Mouse (Mus musculus) MEL (cell line): Measurements from ENCODE around the gene Cadm2. TPM values are rescaled to one million over a fixed set of nuclear protein-coding genes. Genes with fewer than 3 reads are reported as not detected.

Source experiments
- DNase-seq: peaks from one replicate; pipeline ENCODE4 v3.0.0; 2011; ENCODE audit warnings: low read depth, low spot score
- H3K27ac ChIP-seq: 2 replicates; pipeline ENCODE4 v1.5.1; 2012; ENCODE audit warnings: low read depth, mild to moderate bottlenecking, control low read depth, low read length, moderate library complexity; ENCODE audit not compliant: control insufficient read depth
- H3K27me3 ChIP-seq, 2 experiments: fragments of 150-350 bp in 1 of 2; sonication (generic) in 1 of 2; 2 replicates each; pipeline ENCODE4 v1.6.1; 2012; ENCODE audit warnings: low read length in 2 of 2, mild to moderate bottlenecking in 2 of 2, improper control_type of control experiment in 1 of 2, moderate library complexity in 1 of 2; ENCODE audit not compliant: insufficient read depth in 2 of 2, control insufficient read depth in 1 of 2
- H3K36me3 ChIP-seq, 2 experiments: 2 replicates each; pipeline ENCODE4 v1.6.1; 2012 to 2014; ENCODE audit warnings: low read length in 2 of 2, improper control_type of control experiment in 1 of 2, inconsistent platforms in 1 of 2, mild to moderate bottlenecking in 1 of 2; ENCODE audit not compliant: insufficient read depth in 2 of 2, control insufficient read depth in 1 of 2
- H3K4me1 ChIP-seq, 2 experiments: fragments of 150-350 bp in 1 of 2; sonication (generic) in 1 of 2; 2 replicates each; pipeline ENCODE4 v1.6.1; 2012; ENCODE audit warnings: low read length in 2 of 2, improper control_type of control experiment in 1 of 2, mild to moderate bottlenecking in 1 of 2; ENCODE audit not compliant: insufficient read depth in 2 of 2, control insufficient read depth in 1 of 2
- H3K4me3 ChIP-seq, 2 experiments: fragments of 150-350 bp in 1 of 2; sonication (generic) in 1 of 2; 2 replicates each; pipeline ENCODE4 v1.5.1; 2012; ENCODE audit warnings: low read depth in 2 of 2, low read length in 2 of 2, mild to moderate bottlenecking in 2 of 2, moderate library complexity in 2 of 2, control low read depth in 1 of 2, improper control_type of control experiment in 1 of 2; ENCODE audit not compliant: control insufficient read depth in 1 of 2, insufficient read depth in 1 of 2
- H3K79me2 ChIP-seq: 2 replicates; pipeline ENCODE4 v1.6.1; 2012; ENCODE audit warnings: mild to moderate bottlenecking, low read length, moderate library complexity; ENCODE audit not compliant: control insufficient read depth, poor library complexity, insufficient read depth
- H3K9ac ChIP-seq: 2 replicates; pipeline ENCODE4 v1.6.1; 2012; ENCODE audit warnings: low read depth, mild to moderate bottlenecking, control low read depth, low read length, moderate library complexity; ENCODE audit not compliant: control insufficient read depth, poor library complexity, severe bottlenecking
- H3K9me3 ChIP-seq: fragments of 150-350 bp; sonication (generic); replicated peaks from 2 replicates; pipeline ENCODE4 v1.6.1; 2012; ENCODE audit warnings: mild to moderate bottlenecking, low read length, improper control_type of control experiment, moderate library complexity; ENCODE audit not compliant: insufficient read depth
- CHD2 ChIP-seq: IDR thresholded peaks from 2 replicates; pipeline ENCODE4 v1.6.1; 2011; ENCODE audit warnings: low read length, improper control_type of control experiment
- E2F4 ChIP-seq: IDR thresholded peaks from 2 replicates; pipeline ENCODE4 v1.6.1; 2011; ENCODE audit warnings: low read depth, low read length, improper control_type of control experiment, borderline replicate concordance
- EP300 ChIP-seq, 2 experiments: IDR thresholded peaks; 2 replicates each; pipeline ENCODE4 v1.6.1; 2011; ENCODE audit warnings: improper control_type of control experiment in 2 of 2, low read length in 2 of 2, low read depth in 1 of 2, mild to moderate bottlenecking in 1 of 2
- ETS1 ChIP-seq: IDR thresholded peaks from 2 replicates; pipeline ENCODE4 v1.6.1; 2012; ENCODE audit warnings: low read depth, mild to moderate bottlenecking, inconsistent platforms, low read length, improper control_type of control experiment, moderate library complexity
- HCFC1 ChIP-seq: IDR thresholded peaks from 2 replicates; pipeline ENCODE4 v1.6.1; 2012; ENCODE audit warnings: low read depth, mild to moderate bottlenecking, inconsistent platforms, low read length, improper control_type of control experiment, moderate library complexity
- KAT2A ChIP-seq: conservative IDR thresholded peaks from 2 replicates; pipeline ENCODE4 v1.6.1; 2012; ENCODE audit warnings: low read depth, low read length, improper control_type of control experiment, inconsistent platforms
- MAFK ChIP-seq: IDR thresholded peaks from 2 replicates; pipeline ENCODE4 v1.6.1; 2011; ENCODE audit warnings: low read depth, mild to moderate bottlenecking, low read length, improper control_type of control experiment, borderline replicate concordance
- MAX ChIP-seq: IDR thresholded peaks from 2 replicates; pipeline ENCODE4 v1.6.1; 2011; ENCODE audit warnings: low read length, improper control_type of control experiment
- MEF2A ChIP-seq: IDR thresholded peaks from 2 replicates; pipeline ENCODE4 v1.6.1; 2014; ENCODE audit warnings: low read depth, mild to moderate bottlenecking, inconsistent platforms, low read length, improper control_type of control experiment; ENCODE audit not compliant: poor library complexity, insufficient replicate concordance, severe bottlenecking; ENCODE audit errors: extremely low read depth
- MXI1 ChIP-seq: IDR thresholded peaks from 2 replicates; pipeline ENCODE4 v1.6.1; 2011; ENCODE audit warnings: mild to moderate bottlenecking, low read depth, low read length, improper control_type of control experiment
- MYB ChIP-seq: IDR thresholded peaks from 2 replicates; pipeline ENCODE4 v1.6.1; 2011; ENCODE audit warnings: mild to moderate bottlenecking, low read depth, low read length, improper control_type of control experiment
- MYC ChIP-seq: IDR thresholded peaks from 2 replicates; pipeline ENCODE4 v1.6.1; 2011; ENCODE audit warnings: low read depth, mild to moderate bottlenecking, low read length, improper control_type of control experiment, moderate library complexity
- POLR2A ChIP-seq, 2 experiments: IDR thresholded peaks; 2 replicates each; pipeline ENCODE4 v1.6.1; 2011 to 2012; ENCODE audit warnings: low read length in 2 of 2, mild to moderate bottlenecking in 2 of 2, control low read depth in 1 of 2, improper control_type of control experiment in 1 of 2, low read depth in 1 of 2, moderate library complexity in 1 of 2; ENCODE audit not compliant: control insufficient read depth in 1 of 2, insufficient read depth in 1 of 2, poor library complexity in 1 of 2
- POLR2AphosphoS2 ChIP-seq: IDR thresholded peaks from 2 replicates; pipeline ENCODE4 v1.6.1; 2011; ENCODE audit warnings: low read length, improper control_type of control experiment
- POLR2AphosphoS5 ChIP-seq: IDR thresholded peaks from 2 replicates; pipeline ENCODE4 v1.6.1; 2012; ENCODE audit warnings: low read depth, borderline replicate concordance, mild to moderate bottlenecking, inconsistent platforms, low read length, moderate library complexity, mixed read lengths
- RCOR1 ChIP-seq: IDR thresholded peaks from 2 replicates; pipeline ENCODE4 v1.6.1; 2012; ENCODE audit warnings: low read depth, mild to moderate bottlenecking, inconsistent platforms, low read length, improper control_type of control experiment
- SMC3 ChIP-seq: IDR thresholded peaks from 2 replicates; pipeline ENCODE4 v1.6.1; 2011; ENCODE audit warnings: low read depth, low read length, improper control_type of control experiment
- TAL1 ChIP-seq: IDR thresholded peaks from 2 replicates; pipeline ENCODE4 v1.6.1; 2012; ENCODE audit warnings: mild to moderate bottlenecking, inconsistent platforms, low read length, moderate library complexity, mixed read lengths
- TCF12 ChIP-seq: IDR thresholded peaks from 2 replicates; pipeline ENCODE4 v1.6.1; 2014; ENCODE audit warnings: low read depth, mild to moderate bottlenecking, inconsistent platforms, low read length, improper control_type of control experiment, moderate library complexity
- UBTF ChIP-seq: IDR thresholded peaks from 2 replicates; pipeline ENCODE4 v1.6.1; 2012; ENCODE audit warnings: low read depth, mild to moderate bottlenecking, inconsistent platforms, low read length, improper control_type of control experiment, moderate library complexity, borderline replicate concordance; ENCODE audit not compliant: insufficient read depth
- USF2 ChIP-seq, 2 experiments: IDR thresholded peaks; 2 replicates each; pipeline ENCODE4 v1.6.1; 2011 to 2012; ENCODE audit warnings: improper control_type of control experiment in 2 of 2, low read length in 2 of 2, borderline replicate concordance in 1 of 2, inconsistent platforms in 1 of 2, low read depth in 1 of 2, mild to moderate bottlenecking in 1 of 2; ENCODE audit not compliant: insufficient read depth in 1 of 2
- ZKSCAN1 ChIP-seq: IDR thresholded peaks from 2 replicates; pipeline ENCODE4 v1.6.1; 2012; ENCODE audit warnings: low read depth, mild to moderate bottlenecking, inconsistent platforms, low read length, improper control_type of control experiment, moderate library complexity
- ZMIZ1 ChIP-seq: IDR thresholded peaks from 2 replicates; pipeline ENCODE4 v1.6.1; 2012; ENCODE audit warnings: low read depth, mild to moderate bottlenecking, inconsistent platforms, low read length, improper control_type of control experiment, moderate library complexity
- ZNF384 ChIP-seq: IDR thresholded peaks from 2 replicates; pipeline ENCODE4 v1.6.1; 2012; ENCODE audit warnings: low read depth, mild to moderate bottlenecking, inconsistent platforms, low read length, improper control_type of control experiment
- polyA plus RNA-seq, 2 experiments: library from polyadenylated mRNA; stranded (reverse) in 1 of 2; unstranded in 1 of 2; fragments of >175 nt in 1 of 2; fragments of >200 nt in 1 of 2; gene quantifications; 2 replicates each; pipeline versions ENCODE4 v1.2.1 to v1.2.4; 2012; ENCODE audit warnings: low replicate concordance in 2 of 2, low read depth in 1 of 2; ENCODE audit not compliant: insufficient read length in 2 of 2, insufficient read depth in 1 of 2, missing spikeins in 1 of 2
- total RNA-seq: library from RNA; depleted of rRNA; stranded (reverse); fragments of 300-350 nt; gene quantifications from 2 replicates; pipeline ENCODE4 v1.2.3, GENCODE M21; 2012

The Cadm2 gene
- total and polyA plus RNA-seq, 3 experiments, result not detected

DNA sequence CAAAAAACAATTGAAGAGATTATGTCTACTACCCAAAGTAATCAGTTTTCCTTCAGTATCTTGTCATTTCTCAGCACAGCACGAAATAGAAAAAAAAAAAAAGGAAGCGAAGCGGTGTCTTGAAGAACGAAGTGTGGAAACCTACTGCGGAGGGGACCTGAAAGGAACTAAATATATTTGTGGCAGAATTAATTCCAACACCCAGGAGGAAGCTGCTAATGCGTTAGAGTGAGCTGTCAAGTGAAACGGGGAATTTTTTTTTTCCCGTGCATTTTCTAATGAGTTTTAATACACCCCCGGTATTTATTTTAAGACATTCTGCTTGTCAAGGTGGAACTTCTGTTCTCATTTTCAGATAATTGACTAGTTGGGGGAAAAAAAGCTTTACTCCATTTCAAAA lies 111.6 kb downstream of the Cadm2 start:
- Histone ChIP-seq H3K4me3 (no peak overlapping the region), H3K36me3 (no peaks in the 10 kb centered on the region), H3K27ac (no peak overlapping the region), H3K79me2 (no peaks in the 10 kb centered on the region), H3K9me3 (no peaks in the 10 kb centered on the region), H3K9ac (no peak overlapping the region), H3K4me1 (no peaks in the 10 kb centered on the region), H3K27me3 (no peaks in the 10 kb centered on the region)
- TF ChIP-seq MXI1, result no peak
- no peak for TF ChIP-seq EP300 (IDR thresholded peaks at IDR 0.05; ENCODE audit: low read depth in 1 of 2, low read length in 2 of 2)
- no peak for TF ChIP-seq USF2 (IDR thresholded peaks at IDR 0.05; ENCODE audit: borderline replicate concordance in 1 of 2, insufficient read depth in 1 of 2, low read depth in 1 of 2, low read length in 2 of 2)
- TF ChIP-seq ZMIZ1, result no peak
- no peak for TF ChIP-seq TCF12
- no peak for TF ChIP-seq MEF2A
- TF ChIP-seq KAT2A, result no peak
- no peak for TF ChIP-seq TAL1
- no peak for TF ChIP-seq SMC3
- no peak for TF ChIP-seq RCOR1
- TF ChIP-seq ZNF384, result no peak
- no peak for TF ChIP-seq MAFK
- TF ChIP-seq POLR2A (IDR thresholded peaks at IDR 0.05; ENCODE audit: control insufficient read depth in 1 of 2, insufficient read depth in 1 of 2, low read depth in 1 of 2, low read length in 2 of 2, poor library complexity in 1 of 2), result no peak
- TF ChIP-seq UBTF, result no peak
- no peak for TF ChIP-seq MYC
- no peak for TF ChIP-seq MAX
- no peak for TF ChIP-seq POLR2AphosphoS5
- no peak for TF ChIP-seq MYB
- no peak for DNase-seq

DNA sequence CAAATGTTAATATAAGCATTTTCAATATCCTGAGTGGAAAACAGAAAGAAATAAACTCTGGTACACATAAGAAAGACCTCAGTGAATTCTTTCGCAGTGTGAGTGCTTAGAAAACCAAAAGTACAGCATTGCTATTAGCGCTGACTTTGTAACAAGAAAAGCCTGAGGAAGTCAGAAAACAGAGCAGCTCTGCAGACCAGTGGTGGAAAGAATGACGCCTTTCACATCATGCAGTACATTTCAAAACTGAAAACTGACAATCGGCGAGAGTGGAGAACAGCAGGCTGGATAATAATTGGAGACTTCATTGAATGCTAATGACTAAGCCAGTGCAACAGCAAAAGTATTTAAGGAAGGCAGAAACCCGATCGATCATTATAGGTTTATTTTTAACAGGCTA lies 138.2 kb downstream of the Cadm2 start:
- Histone ChIP-seq H3K79me2 (no peaks in the 10 kb centered on the region), H3K4me1 (no peaks in the 10 kb centered on the region), H3K27ac (no peak overlapping the region), H3K36me3 (no peaks in the 10 kb centered on the region), H3K9me3 (no peaks in the 10 kb centered on the region), H3K9ac (no peak overlapping the region), H3K4me3 (no peak overlapping the region), H3K27me3 (no peaks in the 10 kb centered on the region)
- no peak for TF ChIP-seq TCF12
- no peak for TF ChIP-seq HCFC1
- no peak for TF ChIP-seq ZKSCAN1
- TF ChIP-seq ZNF384, result no peak
- no peak for TF ChIP-seq CHD2
- no peak for TF ChIP-seq POLR2AphosphoS2
- TF ChIP-seq SMC3, result no peak
- TF ChIP-seq ZMIZ1, result no peak
- TF ChIP-seq E2F4, result no peak
- TF ChIP-seq MEF2A, result no peak
- TF ChIP-seq POLR2A (IDR thresholded peaks at IDR 0.05; ENCODE audit: control insufficient read depth in 1 of 2, insufficient read depth in 1 of 2, low read depth in 1 of 2, low read length in 2 of 2, poor library complexity in 1 of 2), result no peak
- TF ChIP-seq MYC, result no peak
- no peak for TF ChIP-seq ETS1
- TF ChIP-seq USF2 (IDR thresholded peaks at IDR 0.05; ENCODE audit: borderline replicate concordance in 1 of 2, insufficient read depth in 1 of 2, low read depth in 1 of 2, low read length in 2 of 2), result no peak
- DNase-seq, result no peak
